Mouse (Mus musculus) small intestine, adult 2 months (tissue): ENCODE results near the gene Idi2.
"Not testable (repeated sequence)": the region's sequence is repeated elsewhere in the genome, so short reads cannot be mapped to it uniquely, and the experiment has no call there.

ENCODE experiments used
- CTCF ChIP-seq: fragments of 200-500 bp; IDR thresholded peaks from 2 replicates; pipeline ENCODE4 v1.5.1; 2012; ENCODE audit warnings: low read depth, mild to moderate bottlenecking, control low read depth, inconsistent platforms, low read length, moderate library complexity, mixed read lengths; ENCODE audit not compliant: insufficient replicate concordance, insufficient read length; ENCODE audit errors: extremely low read depth
- POLR2A ChIP-seq: fragments of 200-500 bp; IDR thresholded peaks from 2 replicates; pipeline ENCODE4 v1.6.1; 2012; ENCODE audit warnings: low read depth, mild to moderate bottlenecking, control low read depth, inconsistent platforms, low read length, moderate library complexity

DNA sequence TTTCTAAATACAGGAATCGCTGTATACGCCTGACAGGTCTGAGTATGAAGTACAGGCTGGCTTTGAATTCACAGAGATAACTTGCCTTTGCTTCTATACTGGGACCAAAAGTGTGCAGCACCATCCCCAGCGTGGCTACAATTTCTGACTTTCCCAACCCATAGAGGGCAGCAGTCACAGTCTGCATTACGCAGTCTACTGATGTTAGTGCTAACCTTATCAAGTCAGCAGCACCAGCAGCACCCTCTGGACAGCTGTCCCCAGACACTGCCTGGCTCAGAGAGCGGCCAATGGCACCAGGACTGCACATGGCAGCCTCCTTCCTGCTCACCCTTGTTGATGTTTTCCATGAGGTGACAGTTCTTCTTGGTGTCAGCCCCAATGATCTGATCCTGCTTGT is 8.8 kb upstream of the Idi2 start:
- TF ChIP-seq CTCF, POLR2A: not testable (repeated sequence)
